Mouse (Mus musculus): ENCODE results near the gene Ipmk. TPM values are rescaled to one million over a fixed set of nuclear protein-coding genes. Genes with fewer than 3 reads are reported as not detected.

Ipmk gene
- polyA plus RNA-seq, 1 experiment from 2014 or later = 16.7 TPM

DNA sequence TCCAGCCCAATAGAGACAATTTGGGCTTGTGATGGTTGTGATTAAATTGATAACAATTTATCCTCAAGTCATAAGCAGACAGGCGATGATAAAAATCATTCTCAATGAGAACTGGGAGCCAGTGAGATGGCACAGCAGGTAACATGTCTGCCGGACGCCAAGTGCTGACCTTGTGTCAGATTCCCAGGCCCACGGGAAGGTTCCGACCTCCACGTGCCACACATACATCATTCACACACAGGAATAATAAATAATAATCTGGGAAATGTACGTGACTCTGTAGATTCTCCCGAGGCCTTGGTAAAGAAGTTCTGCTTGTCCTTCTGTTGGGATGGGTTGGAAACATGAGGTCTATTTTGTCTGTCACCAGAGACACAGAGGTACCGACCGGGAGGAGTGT lies 20.2 kb upstream of the Ipmk start:
- WGBS = 82% methylated on average over 10 of the region's 10 CpGs
- Histone ChIP-seq H3K36me3 (peaks cover 18% of the 10 kb centered on the region), H3K4me1 (no peaks in the 10 kb centered on the region), H3K4me2 (replicated peaks) (no peak overlapping the region), H3K9ac (no peak overlapping the region), H3K4me3 (no peak overlapping the region), H3K27me3 (no peaks in the 10 kb centered on the region), H3K27ac (no peak overlapping the region), H3K9me3 (no peaks in the 10 kb centered on the region)
- ATAC-seq (ENCODE audit: insufficient number of reproducible peaks, insufficient read depth, low FRiP score, low TSS enrichment) = no peak

DNA sequence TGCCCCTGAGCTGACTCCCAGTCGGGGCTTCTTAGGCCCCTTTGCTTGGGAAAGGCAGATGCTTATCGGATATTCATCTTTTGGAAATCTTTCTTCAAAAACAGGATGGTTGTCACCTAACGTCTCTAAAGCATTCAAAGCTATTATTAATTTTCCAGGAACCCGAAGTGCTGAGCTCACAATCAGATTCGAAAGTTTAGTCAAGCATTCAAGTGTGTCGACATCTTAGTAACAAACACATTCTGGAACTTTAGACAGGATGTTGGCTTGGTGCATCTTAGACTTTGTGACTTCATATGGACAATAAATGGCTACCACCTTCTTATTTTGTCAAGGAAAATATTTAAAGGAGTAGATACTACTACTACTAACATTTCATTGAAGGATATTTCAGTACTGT lies 19.2 kb upstream of the Ipmk start:
- Histone ChIP-seq H3K27ac (no peak overlapping the region), H3K4me2 (replicated peaks) (no peak overlapping the region), H3K27me3 (no peaks in the 10 kb centered on the region), H3K36me3 (peaks cover 20% of the 10 kb centered on the region), H3K9me3 (no peaks in the 10 kb centered on the region), H3K9ac (no peak overlapping the region), H3K4me1 (no peaks in the 10 kb centered on the region), H3K4me3 (no peak overlapping the region)
- WGBS = 86% methylated on average over 6 of the region's 6 CpGs
- no peak for ATAC-seq (ENCODE audit: insufficient number of reproducible peaks, insufficient read depth, low FRiP score, low TSS enrichment)

DNA sequence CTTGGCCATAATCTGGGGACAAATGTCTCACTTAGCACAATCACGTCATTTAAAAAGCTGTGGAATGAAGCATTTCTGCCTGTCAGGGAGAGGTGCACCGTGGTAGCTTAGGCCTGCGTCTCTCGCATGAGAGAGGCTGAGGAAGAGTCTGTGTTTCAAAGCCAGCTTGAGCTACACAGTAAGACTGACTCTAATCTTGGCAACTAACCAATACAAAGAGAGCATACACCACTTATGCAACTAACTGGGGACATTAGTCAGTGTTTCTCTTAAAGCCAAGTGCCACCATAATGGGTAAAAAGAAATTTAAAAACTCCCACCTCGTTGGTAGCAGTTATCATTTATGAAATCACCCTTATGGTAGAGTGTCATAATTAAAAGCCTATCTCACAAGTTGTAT lies 18.7 kb upstream of the Ipmk start:
- Histone ChIP-seq H3K9ac (no peak overlapping the region), H3K27ac (no peak overlapping the region), H3K36me3 (peaks cover 24% of the 10 kb centered on the region), H3K4me2 (replicated peaks) (no peak overlapping the region), H3K4me1 (no peaks in the 10 kb centered on the region), H3K4me3 (no peak overlapping the region), H3K9me3 (no peaks in the 10 kb centered on the region), H3K27me3 (no peaks in the 10 kb centered on the region)
- WGBS = 89% methylated on average over 5 of the region's 5 CpGs
- ATAC-seq (ENCODE audit: insufficient number of reproducible peaks, insufficient read depth, low FRiP score, low TSS enrichment) = no peak

DNA sequence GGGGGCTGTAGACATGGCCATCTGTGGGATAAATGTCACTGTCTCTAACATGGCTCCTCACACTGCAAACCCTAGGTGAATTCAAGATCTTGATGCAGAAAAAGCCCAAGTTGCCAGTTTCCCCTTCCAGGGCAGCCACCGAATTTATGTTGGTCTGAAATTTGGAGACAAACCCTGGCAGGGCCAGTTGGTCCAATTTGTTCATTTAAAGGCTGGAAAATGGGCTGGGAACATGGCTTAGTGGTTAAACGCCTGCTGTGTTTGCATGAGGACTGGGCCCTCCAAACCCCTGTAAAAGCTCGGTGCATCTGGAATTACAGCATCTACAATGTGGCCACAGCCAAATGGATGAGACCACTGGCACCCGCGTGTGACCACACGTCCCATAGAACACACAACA lies 18.3 kb upstream of the Ipmk start:
- Histone ChIP-seq H3K4me2 (replicated peaks) (no peak overlapping the region), H3K4me1 (no peaks in the 10 kb centered on the region), H3K36me3 (peaks cover 27% of the 10 kb centered on the region), H3K9me3 (no peaks in the 10 kb centered on the region), H3K27ac (no peak overlapping the region), H3K27me3 (no peaks in the 10 kb centered on the region), H3K4me3 (no peak overlapping the region), H3K9ac (no peak overlapping the region)
- 92% methylated on average over 6 of the region's 6 CpGs for WGBS
- ATAC-seq (ENCODE audit: insufficient number of reproducible peaks, insufficient read depth, low FRiP score, low TSS enrichment) = no peak

DNA sequence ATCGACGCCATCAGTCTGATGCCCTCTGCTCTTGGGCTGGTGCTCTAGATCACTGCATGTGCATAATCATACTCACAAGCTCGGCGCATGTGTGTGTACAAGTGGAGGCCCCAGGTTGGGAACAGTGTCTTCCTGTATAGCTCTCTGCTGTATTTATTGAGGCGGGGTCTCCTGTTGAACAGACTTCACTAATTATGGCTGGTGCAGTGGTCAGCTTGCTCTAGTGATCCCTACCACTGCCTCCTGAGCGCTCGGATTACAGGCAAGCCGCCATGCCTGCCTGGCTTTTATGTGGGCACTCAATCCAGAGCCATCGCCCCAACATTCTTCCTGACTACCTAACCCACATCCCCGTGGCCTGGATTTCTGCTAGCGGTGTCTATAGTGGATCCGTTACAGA lies 17.5 kb upstream of the Ipmk start:
- Histone ChIP-seq H3K27ac (no peak overlapping the region), H3K9me3 (no peaks in the 10 kb centered on the region), H3K4me1 (no peaks in the 10 kb centered on the region), H3K4me2 (replicated peaks) (no peak overlapping the region), H3K36me3 (peaks cover 35% of the 10 kb centered on the region), H3K4me3 (no peak overlapping the region), H3K27me3 (no peaks in the 10 kb centered on the region), H3K9ac (no peak overlapping the region)
- 93% methylated on average over 12 of the region's 12 CpGs for WGBS
- no peak for ATAC-seq (ENCODE audit: insufficient number of reproducible peaks, insufficient read depth, low FRiP score, low TSS enrichment)

DNA sequence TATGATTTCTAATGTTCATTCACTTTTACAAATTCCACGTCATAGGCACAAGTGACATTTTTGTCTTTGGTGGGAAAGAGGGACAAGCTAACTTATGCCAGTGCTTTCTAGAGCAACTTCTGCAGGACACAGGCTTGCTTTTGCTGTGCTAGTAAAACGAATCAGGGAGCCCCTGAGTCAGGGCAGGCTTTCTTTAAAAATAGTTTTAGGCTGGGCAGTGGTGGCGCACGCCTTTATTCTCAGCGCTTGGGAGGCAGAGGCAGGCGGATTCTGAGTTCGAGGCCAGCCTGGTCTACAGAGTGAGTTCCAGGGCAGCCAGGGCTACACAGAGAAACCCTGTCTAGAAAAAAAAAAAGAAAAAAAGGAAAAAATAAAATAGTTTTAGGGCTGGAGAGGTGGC lies 15.7 kb upstream of the Ipmk start:
- Histone ChIP-seq H3K9me3 (no peaks in the 10 kb centered on the region), H3K9ac (no peak overlapping the region), H3K4me2 (replicated peaks) (no peak overlapping the region), H3K4me3 (no peak overlapping the region), H3K27me3 (no peaks in the 10 kb centered on the region), H3K36me3 (peaks cover 41% of the 10 kb centered on the region), H3K27ac (no peak overlapping the region), H3K4me1 (no peaks in the 10 kb centered on the region)
- ATAC-seq (ENCODE audit: insufficient number of reproducible peaks, insufficient read depth, low FRiP score, low TSS enrichment) = no peak
- WGBS = 93% methylated on average over 7 of the region's 7 CpGs

DNA sequence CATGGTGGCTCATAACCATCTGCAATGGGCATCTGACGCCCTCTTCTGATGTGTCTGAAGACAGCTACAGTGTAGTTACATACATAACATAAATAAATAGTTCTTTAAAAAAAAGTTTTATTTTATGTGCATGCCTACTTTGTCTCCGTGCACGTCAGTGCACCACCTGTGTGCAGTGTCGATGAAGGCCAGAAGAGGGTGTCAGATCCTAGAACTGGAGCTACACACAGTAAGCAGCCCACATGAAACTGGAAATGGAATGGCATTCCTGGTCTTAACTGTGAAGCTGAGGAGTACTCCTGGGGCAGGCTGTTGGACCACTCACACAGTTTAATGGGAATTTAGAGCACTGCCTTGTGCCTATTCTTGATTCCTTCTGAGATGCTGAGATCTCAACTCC lies 15.2 kb upstream of the Ipmk start:
- H3K4me3 ChIP-seq = no peak overlapping the region
- ATAC-seq (ENCODE audit: insufficient number of reproducible peaks, insufficient read depth, low FRiP score, low TSS enrichment) = no peak
- H3K27me3 ChIP-seq = no peaks in the 10 kb centered on the region
- H3K9me3 ChIP-seq = no peaks in the 10 kb centered on the region
- H3K9ac ChIP-seq = no peak overlapping the region
- H3K4me2 ChIP-seq (replicated peaks) = no peak overlapping the region
- H3K4me1 ChIP-seq = no peaks in the 10 kb centered on the region
- H3K36me3 ChIP-seq = peaks cover 41% of the 10 kb centered on the region
- H3K27ac ChIP-seq = no peak overlapping the region
- WGBS = 90% methylated on average over 4 of the region's 4 CpGs

DNA sequence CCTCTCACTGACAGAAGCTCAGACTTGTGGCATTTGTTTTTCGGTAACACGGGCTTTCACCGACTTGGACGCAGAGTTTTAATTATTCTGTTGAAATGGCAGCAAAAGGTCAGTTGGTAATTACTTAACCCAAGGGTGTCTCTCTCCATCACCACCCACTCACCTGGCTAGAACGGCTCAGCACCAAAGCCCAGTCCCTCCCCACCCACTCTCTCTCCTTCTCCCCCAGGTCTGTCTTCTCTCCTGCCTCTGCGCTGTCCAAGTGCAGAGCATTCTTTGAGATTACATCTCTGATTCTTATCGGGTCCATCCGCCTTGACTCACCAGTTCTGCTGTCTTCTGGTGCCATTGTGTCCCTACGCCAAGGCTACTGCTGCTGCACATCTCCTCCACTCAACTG lies 14.7 kb upstream of the Ipmk start:
- no peak overlapping the region for H3K4me3 ChIP-seq
- peaks cover 41% of the 10 kb centered on the region for H3K36me3 ChIP-seq
- no peaks in the 10 kb centered on the region for H3K4me1 ChIP-seq
- no peak overlapping the region for H3K27ac ChIP-seq
- no peak overlapping the region for H3K9ac ChIP-seq
- WGBS = 95% methylated on average over 9 of the region's 9 CpGs
- ATAC-seq (ENCODE audit: insufficient number of reproducible peaks, insufficient read depth, low FRiP score, low TSS enrichment) = no peak
- no peaks in the 10 kb centered on the region for H3K27me3 ChIP-seq
- no peak overlapping the region for H3K4me2 ChIP-seq (replicated peaks)
- H3K9me3 ChIP-seq = no peaks in the 10 kb centered on the region

DNA sequence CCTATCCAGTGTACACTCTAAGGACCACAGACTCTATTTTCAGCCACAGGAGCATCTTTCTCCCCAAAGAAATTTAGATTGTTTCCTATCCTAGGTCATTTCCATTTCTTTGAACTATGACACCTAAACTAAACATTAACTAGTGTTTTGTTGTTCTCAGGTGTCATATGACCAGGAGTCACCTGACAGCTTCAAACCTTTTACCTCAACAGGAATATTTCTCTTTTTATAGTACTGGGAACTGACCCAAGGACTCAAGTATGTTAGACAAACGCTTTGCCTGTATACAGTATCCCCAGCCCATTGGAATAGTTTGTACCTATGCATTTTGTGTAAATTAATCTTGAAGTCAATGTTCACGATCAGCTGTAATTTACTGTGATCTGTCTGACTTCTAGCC lies 9.8 kb upstream of the Ipmk start:
- Histone ChIP-seq H3K9ac (no peak overlapping the region), H3K27me3 (no peaks in the 10 kb centered on the region), H3K27ac (no peak overlapping the region), H3K4me1 (peaks cover 2% of the 10 kb centered on the region; the same call in 1 of the 2 replicates), H3K4me3 (no peak overlapping the region), H3K36me3 (peaks cover 21% of the 10 kb centered on the region), H3K4me2 (replicated peaks) (no peak overlapping the region), H3K9me3 (no peaks in the 10 kb centered on the region)
- no peak for ATAC-seq (ENCODE audit: insufficient number of reproducible peaks, insufficient read depth, low FRiP score, low TSS enrichment)
- WGBS = 81% methylated on average over 2 of the region's 2 CpGs

DNA sequence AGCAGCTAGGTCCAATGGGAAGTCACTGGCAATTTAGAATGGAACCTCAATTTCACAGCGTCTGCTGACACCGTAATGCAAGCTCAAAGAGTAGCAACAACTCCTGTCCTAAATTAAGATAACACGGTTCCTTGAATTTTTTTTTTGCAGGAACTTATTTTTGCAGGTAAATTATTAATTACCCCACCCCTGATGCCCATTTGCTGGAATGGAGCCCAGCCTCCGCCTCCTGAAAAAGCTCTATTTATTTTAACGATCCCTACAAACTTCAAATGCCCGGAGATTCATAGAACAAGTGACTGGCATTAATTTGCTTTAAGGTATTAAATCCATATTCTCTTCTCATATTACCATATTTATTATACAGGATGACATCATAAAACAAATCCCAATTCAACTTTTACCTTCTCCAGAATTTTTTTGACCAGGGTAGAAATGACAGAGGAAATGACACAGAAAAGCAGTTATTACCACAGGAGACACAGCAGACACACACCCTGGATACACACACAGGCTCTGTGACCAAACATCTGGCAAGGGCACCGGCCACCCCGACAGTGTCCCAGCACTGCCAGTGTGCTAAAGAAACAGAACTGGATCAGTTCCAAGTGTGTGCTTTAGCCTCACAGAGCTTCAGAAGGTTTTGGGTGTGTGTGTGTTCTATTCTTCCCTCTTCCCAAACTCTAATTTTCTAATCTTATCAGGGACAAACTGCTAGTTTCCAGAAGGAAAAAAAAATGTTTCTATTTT lies 9.2 kb upstream of the Ipmk start:
- H3K4me3 ChIP-seq = no peak overlapping the region
- WGBS = 74% methylated on average over 8 of the region's 8 CpGs
- no peak overlapping the region for H3K27ac ChIP-seq
- H3K4me1 ChIP-seq = peaks cover 3% of the 10 kb centered on the region; the same call in 1 of the 2 replicates
- no peak overlapping the region for H3K4me2 ChIP-seq (replicated peaks)
- no peak for ATAC-seq (ENCODE audit: insufficient number of reproducible peaks, insufficient read depth, low FRiP score, low TSS enrichment)
- H3K9me3 ChIP-seq = no peaks in the 10 kb centered on the region
- H3K27me3 ChIP-seq = no peaks in the 10 kb centered on the region
- peaks cover 21% of the 10 kb centered on the region for H3K36me3 ChIP-seq
- no peak overlapping the region for H3K9ac ChIP-seq

DNA sequence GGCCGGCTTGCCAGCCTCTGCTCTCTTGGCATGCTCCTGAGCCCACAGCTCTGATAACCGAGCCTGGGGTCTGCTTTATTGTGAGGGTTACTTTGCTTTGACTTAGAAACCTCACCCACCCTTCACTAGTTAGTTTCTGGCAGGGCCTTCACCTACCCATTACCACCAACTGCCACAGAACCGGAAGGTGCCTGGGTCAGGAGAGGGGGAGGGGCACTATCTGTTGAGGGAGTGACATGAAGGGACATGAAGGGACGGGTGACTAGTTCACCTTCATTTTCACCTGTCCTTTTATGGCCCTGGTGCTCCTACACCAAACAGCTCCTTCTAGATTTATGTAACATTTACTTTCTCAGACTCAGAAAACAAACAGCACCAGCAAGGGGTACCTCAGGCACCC lies 8.1 kb upstream of the Ipmk start:
- Histone ChIP-seq H3K4me2 (replicated peaks) (no peak overlapping the region), H3K4me1 (peaks cover 9% of the 10 kb centered on the region; the same call in 1 of the 2 replicates), H3K9ac (no peak overlapping the region), H3K36me3 (peaks cover 13% of the 10 kb centered on the region), H3K9me3 (no peaks in the 10 kb centered on the region), H3K4me3 (no peak overlapping the region), H3K27ac (no peak overlapping the region), H3K27me3 (no peaks in the 10 kb centered on the region)
- ATAC-seq (ENCODE audit: insufficient number of reproducible peaks, insufficient read depth, low FRiP score, low TSS enrichment) = no peak
- WGBS = 62% methylated on average over 4 of the region's 4 CpGs

DNA sequence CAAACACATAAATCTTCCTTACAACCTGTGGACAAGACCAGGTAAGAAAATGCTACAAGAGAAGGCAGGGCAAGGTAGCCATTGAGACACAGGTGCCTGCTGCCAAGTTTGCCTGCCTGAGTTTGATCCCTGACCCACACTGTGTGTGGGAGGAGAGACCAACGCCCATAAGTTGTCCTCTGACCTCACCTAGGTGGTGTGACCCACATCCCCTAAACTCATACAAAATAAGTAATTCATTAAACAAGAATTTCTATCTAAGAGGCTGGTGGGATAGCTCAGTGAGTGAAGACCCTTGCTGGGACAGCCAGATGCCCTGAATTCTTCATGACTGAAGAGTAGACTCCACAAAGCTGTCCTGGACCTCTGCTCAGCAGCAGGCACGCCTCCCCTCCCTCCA lies 7.4 kb upstream of the Ipmk start:
- 80% methylated on average over 2 of the region's 2 CpGs for WGBS

More for the DNA sequence above, 7.4 kb upstream of the Ipmk start:
- H3K4me3 ChIP-seq = no peak overlapping the region
- H3K27ac ChIP-seq = no peak overlapping the region
- H3K4me1 ChIP-seq = peaks cover 9% of the 10 kb centered on the region; the same call in 1 of the 2 replicates
- H3K36me3 ChIP-seq = peaks cover 6% of the 10 kb centered on the region
- no peak for ATAC-seq (ENCODE audit: insufficient number of reproducible peaks, insufficient read depth, low FRiP score, low TSS enrichment)
- H3K9ac ChIP-seq = no peak overlapping the region
- no peaks in the 10 kb centered on the region for H3K27me3 ChIP-seq
- no peaks in the 10 kb centered on the region for H3K9me3 ChIP-seq
- no peak overlapping the region for H3K4me2 ChIP-seq (replicated peaks)

Measured in embryonic facial prominence, embryonic 12.5 days (tissue).